In genomic region chr19:50614013-50614412, GRCm38 (mm10) we compare ENCODE assay signal across 18 mouse cellular contexts.
DNase-seq lines count a peak whose midpoint lies in the region; ATAC-seq and TF ChIP-seq lines count a peak whose summit lies in the region.
"Had no signal": no experiment of that assay in that cellular context is flagged by ENCODE, and none has a peak within 500 bp of the region (broad histone marks: within the 10 kb centered on the region; RNA-seq: fewer than 3 reads in every experiment).

No protein-coding gene starts in this region.

- H3K9me3 ChIP-seq in intestine, embryonic 14.5 days (ENCODE audit: control insufficient read depth, low read length), result no peaks in the 10 kb centered on the region
- no peaks in the 10 kb centered on the region for H3K9me3 ChIP-seq in intestine, postnatal 0 days (ENCODE audit: control insufficient read depth)
- H3K9me3 ChIP-seq in intestine, embryonic 15.5 days, result no peaks in the 10 kb centered on the region
- H3K9me3 ChIP-seq: embryonic facial prominence, embryonic 15.5 days; hindbrain, embryonic 10.5 days; megakaryocyte, embryonic 14.5 days had no signal

- no peak overlapping the region for H3K9ac ChIP-seq in intestine, embryonic 14.5 days (ENCODE audit: low read length)
- no peak overlapping the region for H3K9ac ChIP-seq in intestine, postnatal 0 days (ENCODE audit: low read depth, low read length)
- no peak overlapping the region for H3K9ac ChIP-seq in intestine, embryonic 15.5 days
- H3K9ac ChIP-seq: embryonic facial prominence, embryonic 15.5 days had no signal

- H3K36me3 ChIP-seq in intestine, embryonic 14.5 days (ENCODE audit: control insufficient read depth, insufficient read depth, low read length), result no peaks in the 10 kb centered on the region
- no peaks in the 10 kb centered on the region for H3K36me3 ChIP-seq in intestine, postnatal 0 days (ENCODE audit: control insufficient read depth, insufficient read depth)
- H3K36me3 ChIP-seq in intestine, embryonic 15.5 days, result no peaks in the 10 kb centered on the region
- H3K36me3 ChIP-seq: embryonic facial prominence, embryonic 15.5 days; hindbrain, embryonic 10.5 days had no signal

- ATAC-seq in intestine, embryonic 14.5 days (replicated peaks; ENCODE audit: low FRiP score, low TSS enrichment, low read depth), result peak; percentile 58; the same call in 1 of the 2 replicates
- ATAC-seq in intestine, postnatal 0 days, result no peak
- ATAC-seq in intestine, embryonic 15.5 days, result peak; percentile 45; the same call in 1 of the 2 replicates
- ATAC-seq in cerebellum, adult (ENCODE audit: insufficient number of reproducible peaks, low FRiP score, low TSS enrichment), result no peak
- ATAC-seq: activated CD4-positive, CD25-positive, alpha-beta regulatory T cell, adult 4 months; CD4-positive, CD25-positive, alpha-beta regulatory T cell, adult 4 months; inflammation-experienced regulatory T-cells, adult 6 months; midbrain, embryonic 16.5 days had no signal

- DNase-seq in intestine, embryonic 14.5 days (ENCODE audit: low spot score), result no peak
- DNase-seq in ES-CJ7 (ENCODE audit: low read depth, low spot score) (peak; percentile 13), R1 (ENCODE audit: low read depth, low spot score) (peak; percentile 38)
- no peak for DNase-seq in spleen, postnatal 10 days (ENCODE audit: low spot score in 2 of 2)
- DNase-seq: adrenal gland, postnatal 25 days; cerebellum, postnatal 10 days; gastrocnemius, postnatal 25 days had no signal

- TF ChIP-seq CTCF in intestine, postnatal 0 days (IDR thresholded peaks at IDR 0.05; ENCODE audit: low read depth), result no peak

- H3K4me3 ChIP-seq in intestine, embryonic 14.5 days (ENCODE audit: low read depth, low read length), result no peak overlapping the region
- no peak overlapping the region for H3K4me3 ChIP-seq in intestine, postnatal 0 days (ENCODE audit: low read depth, low read length)
- no peak overlapping the region for H3K4me3 ChIP-seq in intestine, embryonic 15.5 days (replicated peaks)
- H3K4me3 ChIP-seq: embryonic facial prominence, embryonic 15.5 days; hindbrain, embryonic 10.5 days; left cerebral cortex, adult 2 months; megakaryocyte, embryonic 14.5 days had no signal

- 0 out of 2 replicates have a peak, but pooled peaks cover 4% of the 10 kb centered on the region for H3K4me1 ChIP-seq in intestine, embryonic 14.5 days (replicated peaks; ENCODE audit: control insufficient read depth, insufficient read depth, low read length)
- no peaks in the 10 kb centered on the region for H3K4me1 ChIP-seq in intestine, postnatal 0 days (replicated peaks; ENCODE audit: control insufficient read depth, insufficient read depth, low read length)
- H3K4me1 ChIP-seq in intestine, embryonic 15.5 days (replicated peaks), result no peaks in the 10 kb centered on the region
- H3K4me1 ChIP-seq: embryonic facial prominence, embryonic 15.5 days; megakaryocyte, embryonic 14.5 days had no signal

- no peak overlapping the region for H3K4me2 ChIP-seq in intestine, embryonic 14.5 days (ENCODE audit: low read length)
- no peak overlapping the region for H3K4me2 ChIP-seq in intestine, postnatal 0 days (replicated peaks; ENCODE audit: low read depth)
- H3K4me2 ChIP-seq in intestine, embryonic 15.5 days (replicated peaks), result peak overlapping the region; percentile 17; the same call in 1 of the 2 replicates
- H3K4me2 ChIP-seq: embryonic facial prominence, embryonic 15.5 days had no signal

- WGBS in intestine, embryonic 14.5 days, result 24% methylated on average over 9 of the region's 9 CpGs
- 30% methylated on average over 9 of the region's 9 CpGs for WGBS in intestine, postnatal 0 days
- 23% methylated on average over 9 of the region's 9 CpGs for WGBS in intestine, embryonic 15.5 days

- H3K27ac ChIP-seq in intestine, embryonic 14.5 days (ENCODE audit: low read depth), result no peak overlapping the region
- H3K27ac ChIP-seq in intestine, postnatal 0 days (ENCODE audit: low read depth, low read length), result no peak overlapping the region
- no peak overlapping the region for H3K27ac ChIP-seq in intestine, embryonic 15.5 days
- H3K27ac ChIP-seq: embryonic facial prominence, embryonic 15.5 days; hindbrain, embryonic 10.5 days; left cerebral cortex, adult 2 months had no signal

- H3K27me3 ChIP-seq in intestine, embryonic 14.5 days (replicated peaks; ENCODE audit: control insufficient read depth, insufficient read depth, low read length), result no peaks in the 10 kb centered on the region
- no peaks in the 10 kb centered on the region for H3K27me3 ChIP-seq in intestine, postnatal 0 days (replicated peaks; ENCODE audit: control insufficient read depth, insufficient read depth, low read length)
- no peaks in the 10 kb centered on the region for H3K27me3 ChIP-seq in intestine, embryonic 15.5 days (replicated peaks)
- H3K27me3 ChIP-seq: embryonic facial prominence, embryonic 15.5 days; megakaryocyte, embryonic 14.5 days had no signal

Comparison
In these comparisons a context has a peak if more than half of its experiments do, and no peak if none do; other contexts are left out.
1. ATAC-seq: peak in intestine, embryonic 14.5 days (single experiment) and intestine, embryonic 15.5 days (single experiment); none in intestine, postnatal 0 days (single experiment) and cerebellum, adult (single experiment).
2. DNase-seq: peak in ES-CJ7 (single experiment) and R1 (single experiment); none in intestine, embryonic 14.5 days (single experiment) and spleen, postnatal 10 days (0 of 2).